Mouse (Mus musculus): ENCODE measurements around the gene Ppp1r32.

Ppp1r32 gene

DNA sequence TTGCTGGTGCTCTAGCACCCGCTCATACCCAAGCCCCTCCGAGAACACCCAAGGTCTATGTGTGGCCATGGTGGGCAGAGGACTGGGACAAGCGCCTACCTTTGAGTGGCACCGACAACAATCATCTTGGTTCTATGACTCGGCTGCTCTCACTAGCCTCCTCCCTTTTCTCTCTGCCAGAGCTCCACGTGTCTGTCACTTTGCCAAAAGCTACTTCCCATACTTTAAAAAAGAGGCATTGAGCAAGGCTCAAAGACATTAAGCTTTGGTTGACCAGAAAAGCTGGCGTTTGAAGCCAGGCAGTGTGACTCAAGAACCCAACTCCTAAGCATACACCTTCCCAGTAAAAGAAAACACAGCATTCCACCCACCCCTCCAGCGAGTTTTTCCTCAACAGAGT, 24.6 kb downstream of the Ppp1r32 start:
- in situ Hi-C loops (cut with MboI, MseI) = no loop called here

DNA sequence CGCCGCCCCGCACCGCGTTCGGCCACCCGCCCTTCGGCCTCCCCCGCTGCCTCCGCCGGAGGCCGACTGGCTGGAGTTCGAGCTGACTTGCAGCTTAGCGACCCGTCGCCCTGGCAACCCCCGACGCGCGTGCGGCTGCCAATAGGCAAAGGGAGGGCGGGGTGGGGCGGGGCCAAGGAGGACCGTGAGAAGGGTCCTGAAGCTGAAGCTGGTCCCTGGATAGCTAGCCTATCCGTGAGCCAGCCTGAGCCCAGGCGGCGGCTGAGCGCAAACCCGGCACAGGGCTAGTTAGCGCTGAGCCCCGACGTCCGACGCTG, 25.3 kb downstream of the Ppp1r32 start:
- in situ Hi-C loops (cut with MboI, MseI) = no loop called here

GRCm38 (mm10) chr19:10456752-10457483, 25.8 kb downstream of the Ppp1r32 start, which contains the start of gene Lrrc10b:
Gene Lrrc10b (minus strand): TSS chr19:10457473.
- in situ Hi-C loops (cut with MboI, MseI) = no loop called here

- in situ Hi-C loops (cut with MboI, MseI) = no loop called here
Observed at GRCm38 (mm10) chr19:10455437-10455806, 27.3 kb downstream of the Ppp1r32 start.

GRCm38 (mm10) chr19:10454718-10455436, 27.9 kb downstream of the Ppp1r32 start:
- in situ Hi-C loops (cut with MboI, MseI) = loop anchor here (5.0 kb wide), 1 partner anchor 32 kb away; no protein-coding TSS in a partner anchor

DNA sequence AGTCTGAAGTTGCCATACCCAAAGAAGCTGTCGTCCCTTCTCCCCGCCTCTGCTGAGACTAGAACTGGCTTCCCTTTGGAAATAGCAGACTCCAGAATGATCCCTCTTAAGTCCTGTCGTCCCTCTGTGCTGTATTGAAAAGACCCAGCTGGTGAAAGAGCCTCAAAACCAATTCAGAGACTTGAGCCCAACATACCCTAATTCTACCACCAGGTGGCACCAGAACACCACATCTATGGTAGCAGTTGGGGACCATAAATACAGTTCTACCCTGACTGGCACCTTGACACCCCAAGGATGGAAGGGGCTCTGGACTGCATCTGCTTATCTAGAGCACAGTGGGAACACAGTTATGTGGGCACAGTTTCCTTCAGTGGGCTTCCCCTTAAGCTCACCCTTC, 33.0 kb downstream of the Ppp1r32 start:
- in situ Hi-C loops (cut with MboI, MseI) = loop anchor here (5.0 kb wide), 1 partner anchor 38 kb away; no protein-coding TSS in a partner anchor

- in situ Hi-C loops (cut with MboI, MseI) = no loop called here
Observed at GRCm38 (mm10) chr19:10449190-10449589, 33.5 kb downstream of the Ppp1r32 start.

- in situ Hi-C loops (cut with MboI, MseI) = no loop called here
Observed at GRCm38 (mm10) chr19:10448275-10448674, 34.5 kb downstream of the Ppp1r32 start.

DNA sequence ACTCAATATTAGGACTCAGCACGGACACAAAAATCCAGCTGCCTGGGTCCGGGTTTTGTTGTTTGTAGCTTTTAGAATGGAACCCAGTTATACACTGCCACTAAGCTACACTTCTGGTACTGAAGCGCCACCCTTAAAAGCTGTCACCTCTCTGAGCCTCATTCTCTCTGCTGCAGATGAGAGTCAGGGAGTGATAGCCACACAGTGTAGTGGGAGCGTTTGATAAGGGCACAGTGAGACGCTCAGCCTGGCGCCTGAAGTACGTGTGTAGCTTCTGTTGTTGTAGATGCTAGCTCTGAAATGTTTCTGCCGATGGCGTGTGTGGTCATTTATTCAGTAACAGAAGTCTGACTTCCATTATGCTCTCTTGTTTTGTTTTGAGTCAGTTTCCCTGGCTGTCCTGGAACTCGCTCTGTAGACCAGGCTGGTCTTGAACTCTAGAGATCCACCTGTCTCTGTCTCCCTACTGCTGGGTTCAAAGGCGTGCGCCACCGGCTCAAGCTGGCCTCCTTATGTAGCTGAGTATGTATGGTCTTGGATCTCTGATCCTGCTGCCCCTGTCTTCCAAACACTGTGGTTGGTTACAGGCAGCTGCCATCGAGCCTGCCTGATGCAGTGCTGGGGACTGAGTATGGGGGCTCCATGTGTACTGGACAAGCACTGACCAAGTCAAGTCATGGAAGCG, 37.9 kb downstream of the Ppp1r32 start:
- in situ Hi-C loops (cut with MboI, MseI) = no loop called here

DNA sequence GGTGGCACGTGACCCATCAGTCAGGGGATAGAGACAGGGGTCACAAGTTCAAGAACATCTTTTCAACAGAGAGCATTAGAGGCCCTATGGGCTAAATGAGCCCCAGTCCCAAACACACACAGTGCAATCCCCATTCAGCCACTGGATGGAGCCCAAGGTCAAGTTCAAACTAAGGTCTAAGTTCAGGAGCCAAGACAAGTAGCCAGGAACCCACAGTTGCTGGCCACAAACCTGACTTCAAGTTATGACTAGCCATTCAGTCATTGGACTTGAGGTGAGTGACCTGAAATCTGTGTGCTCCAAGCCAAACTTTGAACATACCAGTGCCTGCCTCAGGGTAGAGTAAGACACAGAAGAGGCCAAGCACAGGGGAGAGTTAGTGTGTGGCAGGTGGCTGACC, 45.2 kb downstream of the Ppp1r32 start:
- in situ Hi-C loops (cut with MboI, MseI) = no loop called here

- in situ Hi-C loops (cut with MboI, MseI) = no loop called here
Observed at GRCm38 (mm10) chr19:10436726-10437125, 46.0 kb downstream of the Ppp1r32 start.

DNA sequence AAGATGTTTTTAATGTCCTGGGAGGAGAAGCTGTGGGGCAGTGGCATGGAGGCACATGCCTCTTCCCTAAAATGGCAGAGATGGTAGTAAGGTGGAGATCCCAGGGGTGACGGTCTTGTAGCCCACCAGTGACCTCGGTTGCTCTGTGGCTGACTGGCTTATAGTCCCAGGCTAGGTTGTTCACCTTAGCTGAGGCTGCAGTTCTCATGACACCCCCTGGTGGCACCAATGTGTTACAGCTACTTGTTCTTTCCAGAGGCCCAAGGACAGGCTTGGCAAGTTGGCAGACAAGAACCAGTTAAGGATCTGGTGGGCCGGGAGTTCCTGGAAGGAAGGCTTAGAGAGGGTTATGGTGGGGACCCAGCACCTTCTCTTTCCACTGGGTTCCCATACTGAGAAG, 46.8 kb downstream of the Ppp1r32 start:
- in situ Hi-C loops (cut with MboI, MseI) = no loop called here

GRCm38 (mm10) chr19:10434927-10435326, 47.8 kb downstream of the Ppp1r32 start:
- in situ Hi-C loops (cut with MboI, MseI) = loop anchor here (5.0 kb wide), 1 partner anchor 93 kb away; no protein-coding TSS in a partner anchor

- in situ Hi-C loops (cut with MboI, MseI) = loop anchor here (5.0 kb wide), 1 partner anchor 92 kb away; no protein-coding TSS in a partner anchor
Observed at GRCm38 (mm10) chr19:10433879-10434540, 48.7 kb downstream of the Ppp1r32 start.

GRCm38 (mm10) chr19:10433225-10433624, 49.5 kb downstream of the Ppp1r32 start:
- in situ Hi-C loops (cut with MboI, MseI) = loop anchor here (5.0 kb wide), 1 partner anchor 91 kb away; no protein-coding TSS in a partner anchor

DNA sequence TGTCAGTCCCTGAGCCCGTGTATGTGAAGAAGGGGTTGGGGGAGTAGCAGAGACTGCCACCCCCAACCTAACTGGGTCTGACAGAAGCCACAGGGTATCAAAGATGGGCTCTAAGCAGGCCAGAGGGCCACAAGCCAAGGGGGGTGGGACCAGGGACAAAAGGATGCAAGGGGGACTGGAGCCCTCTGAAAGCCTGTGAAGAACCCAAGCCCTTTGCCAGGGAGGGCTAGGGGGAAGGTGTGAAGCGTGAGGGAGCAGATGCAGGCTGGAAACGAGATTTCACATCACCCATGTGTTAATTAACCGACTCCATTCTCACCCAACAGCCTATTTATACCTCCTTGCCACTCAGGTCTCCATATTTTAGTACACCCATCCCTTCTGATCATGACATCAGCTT, 50.9 kb downstream of the Ppp1r32 start:
- in situ Hi-C loops (cut with MboI, MseI) = loop anchor here (5.0 kb wide), 1 partner anchor 90 kb away; no protein-coding TSS in a partner anchor

GRCm38 (mm10) chr19:10431410-10431809, 51.3 kb downstream of the Ppp1r32 start:
- in situ Hi-C loops (cut with MboI, MseI) = loop anchor here (5.0 kb wide), 1 partner anchor 89 kb away; no protein-coding TSS in a partner anchor

DNA sequence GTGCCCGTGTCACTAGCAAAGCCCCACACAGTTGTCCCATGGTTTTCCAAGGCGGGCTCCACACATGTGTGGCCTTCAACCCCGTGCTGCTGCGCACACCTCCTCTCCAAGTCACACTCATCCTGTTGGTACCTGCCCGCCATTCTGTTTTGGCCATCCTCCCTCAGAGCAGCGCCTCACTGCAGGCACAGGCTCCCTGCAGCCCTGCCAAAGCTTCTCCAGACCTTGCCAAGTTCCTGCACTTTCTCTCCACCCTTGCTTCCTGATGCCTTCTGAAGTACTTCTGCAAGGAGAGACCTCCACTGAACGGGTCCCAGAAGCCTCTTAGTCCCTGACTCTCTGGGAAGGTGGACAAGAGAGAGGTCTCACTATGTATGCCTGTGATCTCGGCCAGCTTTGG, 53.4 kb downstream of the Ppp1r32 start:
- in situ Hi-C loops (cut with MboI, MseI) = loop anchor here (10.0 kb wide), 1 partner anchor 1245 kb away; no protein-coding TSS in a partner anchor

DNA sequence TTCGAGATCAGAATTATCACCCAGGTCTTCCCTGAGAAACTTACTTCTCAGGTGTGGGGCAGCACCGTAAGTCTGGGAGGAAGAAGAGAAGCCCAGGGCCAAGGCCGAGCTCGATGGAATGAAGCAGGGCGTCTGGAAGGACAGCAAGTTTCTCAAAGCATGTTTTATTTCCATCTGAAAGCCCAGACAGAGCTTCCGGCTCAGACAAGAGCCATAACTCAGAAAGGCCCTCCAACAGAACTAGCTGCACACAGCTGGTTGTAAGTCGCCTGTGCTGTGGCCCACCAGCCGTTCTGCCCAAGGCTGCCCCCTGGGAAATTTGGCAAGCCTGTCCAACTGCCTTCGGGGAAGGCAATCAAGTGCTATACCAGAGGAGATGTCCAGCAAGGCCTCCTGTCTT, 55.3 kb downstream of the Ppp1r32 start:
- in situ Hi-C loops (cut with MboI, MseI) = loop anchor here (10.0 kb wide), 1 partner anchor 1243 kb away; no protein-coding TSS in a partner anchor

DNA sequence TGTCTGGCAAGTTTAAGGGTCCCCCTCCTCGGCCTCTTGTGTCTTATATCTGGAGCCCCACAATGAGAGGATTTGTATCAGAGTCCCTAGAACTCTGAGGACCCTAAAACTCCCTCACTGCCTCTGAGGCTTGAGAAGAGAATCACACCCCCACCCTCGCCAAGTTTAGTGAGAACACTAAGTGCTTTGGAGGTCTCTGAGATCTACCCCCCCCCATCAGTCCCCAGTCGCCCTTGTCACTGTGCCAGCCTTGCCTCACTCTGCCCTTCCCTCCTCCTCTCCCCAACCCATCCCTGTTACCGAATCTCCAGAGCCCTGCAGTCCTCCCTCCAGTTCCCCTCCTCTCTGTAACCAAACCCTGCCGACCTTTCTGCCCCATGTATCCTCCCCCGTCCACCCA, 55.9 kb downstream of the Ppp1r32 start:
- in situ Hi-C loops (cut with MboI, MseI) = loop anchor here (10.0 kb wide), 1 partner anchor 1242 kb away; no protein-coding TSS in a partner anchor

DNA sequence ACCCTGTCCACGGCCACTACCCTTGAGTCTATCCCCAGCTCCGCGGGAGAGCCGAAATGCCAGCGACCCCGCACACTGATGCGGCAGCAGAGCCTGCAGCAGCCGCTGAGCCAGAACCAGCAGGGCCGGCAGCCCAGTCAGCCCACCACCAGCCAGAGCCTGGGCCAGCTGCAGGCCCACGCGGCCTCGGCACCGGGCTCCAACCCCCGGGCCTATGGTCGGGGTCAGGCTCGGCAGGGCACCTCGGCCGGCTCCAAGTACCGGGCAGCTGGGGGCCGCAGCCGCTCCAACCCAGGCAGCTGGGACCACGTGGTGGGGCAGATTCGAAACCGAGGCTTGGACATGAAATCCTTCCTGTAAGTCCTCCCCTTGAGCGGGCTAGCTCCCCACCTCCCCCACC, 56.4 kb downstream of the Ppp1r32 start:
- in situ Hi-C loops (cut with MboI, MseI) = loop anchor here (10.0 kb wide), 1 partner anchor 1242 kb away; no protein-coding TSS in a partner anchor
